Mouse (Mus musculus): ENCODE results near the gene Zfp260. TPM values are rescaled to one million over a fixed set of nuclear protein-coding genes. Genes with fewer than 3 reads are reported as not detected.

Gene Zfp260
- 19.7 and 22.8 TPM in 2 replicates for polyA plus RNA-seq (2015; fragmentation: Nextera tagmentation; extraction: Ambion mirVana)

DNA sequence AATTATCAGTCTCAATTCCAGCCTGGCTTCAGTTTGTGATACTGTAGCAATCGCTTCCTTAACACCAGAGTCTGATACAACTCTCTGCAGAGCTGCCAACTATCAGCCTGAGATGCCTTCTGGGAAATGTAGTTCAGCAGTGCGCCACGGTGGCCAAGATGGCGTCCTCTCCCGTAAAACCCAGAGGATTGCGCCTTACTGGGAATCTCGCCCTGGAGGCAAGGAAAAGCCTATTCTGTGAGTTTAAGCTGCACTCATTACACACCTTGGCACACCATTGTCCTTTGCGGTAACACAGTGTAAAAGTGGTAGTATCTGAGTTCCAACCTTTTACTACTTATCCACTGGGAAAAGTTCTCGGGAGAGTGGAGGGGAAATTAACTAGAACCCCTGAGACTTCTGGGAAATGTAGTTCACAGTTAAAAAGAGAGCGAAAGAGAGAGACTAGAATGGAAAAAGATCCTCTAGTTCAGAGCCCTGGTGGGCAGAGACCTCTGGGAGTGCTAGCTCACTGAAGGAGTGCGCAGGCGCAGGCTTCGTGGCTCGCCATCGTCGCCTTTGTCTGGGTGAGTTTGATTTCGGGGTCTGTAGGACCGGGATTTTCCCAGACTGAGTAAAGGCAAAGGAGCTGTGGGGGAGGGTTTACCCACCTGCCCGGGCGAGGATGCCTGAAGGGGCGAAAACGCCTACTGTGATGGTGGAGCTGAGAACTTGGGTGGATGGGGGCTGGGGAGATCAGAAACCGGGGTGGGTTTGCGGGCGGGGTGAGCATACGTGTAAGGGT, at the start of gene Zfp260:
TSS of gene Zfp260 (plus strand) at position 132 of the 784 bp plus-strand sequence.

GRCm38 (mm10) chr7:30050882-30051548, 43.6 kb upstream of the Zfp260 start, which contains the start of gene Zfp14:
TSS of gene Zfp14 (minus strand) at chr7:30051380.

GRCm38 (mm10) chr7:30072146-30073028, 22.2 kb upstream of the Zfp260 start, which contains the start of gene Zfp82:
TSS of gene Zfp82 (minus strand) at chr7:30072900.

DNA sequence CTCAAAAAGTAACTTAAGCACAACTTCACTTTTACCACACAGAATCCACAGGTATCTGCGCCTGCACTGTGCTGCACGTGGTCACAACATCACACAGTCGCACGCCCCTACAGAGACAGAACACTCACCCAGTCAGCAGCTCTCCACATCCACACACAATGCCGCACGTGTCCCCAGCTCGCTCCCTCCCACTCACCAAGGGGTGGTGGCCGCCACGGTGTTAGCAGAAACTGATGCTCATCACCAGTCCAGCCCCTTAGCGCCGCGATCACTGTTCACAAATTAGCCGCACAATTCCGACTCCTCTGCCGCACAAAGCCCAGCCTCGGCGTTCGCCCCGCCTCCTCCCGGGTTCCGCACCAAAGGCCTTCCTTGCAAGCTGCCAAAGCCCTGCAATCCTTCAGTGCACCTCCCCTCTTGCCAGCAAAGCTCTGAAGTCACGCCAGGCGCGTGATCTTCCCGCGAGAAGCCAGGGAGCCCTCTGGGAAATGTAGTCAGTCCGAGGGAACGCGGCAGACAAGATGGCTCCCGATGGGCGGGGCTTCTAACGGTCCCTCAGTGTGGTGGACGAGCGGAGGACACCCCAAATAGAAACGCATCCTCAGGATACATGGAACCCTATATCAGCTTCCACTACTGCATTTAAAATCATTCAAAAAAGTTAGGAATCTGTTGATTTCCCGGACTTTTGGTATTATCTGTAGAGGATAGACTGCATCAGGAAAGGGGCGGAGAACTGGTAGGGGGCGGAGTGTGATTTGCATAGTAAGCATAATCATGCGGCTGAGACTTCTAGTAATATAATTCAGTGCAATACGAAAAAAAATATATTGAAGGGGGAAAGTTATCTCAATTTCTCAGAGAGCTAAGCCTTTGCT, 4.2 kb upstream of the Zfp260 start, which contains the start of the genes Gm26920 and Zfp566:
TSS of gene Gm26920 (minus strand) at position 319 of the 878 bp plus-strand sequence.
TSS of gene Zfp566 (minus strand) at position 436 of the 878 bp plus-strand sequence.

DNA sequence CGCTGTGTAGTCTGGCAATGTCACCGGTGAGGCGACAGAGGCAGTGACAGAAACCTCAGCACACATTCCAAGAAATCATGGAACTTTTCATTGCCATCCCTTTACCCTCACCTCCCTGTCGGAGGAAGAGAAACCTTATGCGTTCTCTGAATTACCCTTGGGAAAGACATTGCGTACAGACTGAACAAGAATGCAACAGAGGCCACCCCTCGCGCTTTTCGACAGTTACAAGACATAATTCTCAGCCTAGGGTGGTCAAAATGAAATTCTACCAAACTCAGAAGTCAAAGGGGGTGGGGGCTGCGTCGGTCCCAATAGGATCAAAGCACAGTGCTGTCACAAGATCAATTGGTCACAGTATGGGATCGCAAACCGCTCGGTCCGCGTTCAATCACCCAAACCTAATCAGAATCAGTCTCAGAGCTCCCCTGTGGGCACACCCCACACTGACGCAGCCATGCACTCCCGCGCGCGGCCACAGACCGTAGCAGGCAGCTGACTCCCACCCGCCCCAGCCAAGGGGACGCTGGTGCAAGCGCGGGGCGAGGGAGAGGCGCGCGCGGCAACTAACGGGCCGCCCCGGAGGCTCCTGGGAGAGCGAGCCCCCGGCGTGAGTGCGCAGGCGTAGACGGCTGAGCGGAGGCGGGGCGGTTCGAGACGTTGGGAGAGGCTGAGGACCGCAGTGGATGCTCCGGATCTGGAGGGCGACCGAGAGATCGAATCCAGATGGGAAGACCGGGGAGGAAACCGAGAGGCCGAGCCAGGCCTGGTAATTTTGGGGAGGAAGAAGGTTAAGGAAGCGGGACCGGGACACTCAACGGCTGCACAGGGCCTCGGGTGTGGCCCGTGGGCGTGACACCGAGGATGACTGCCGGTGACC, 27.0 kb downstream of the Zfp260 start, which contains the start of gene Zfp382:
TSS of gene Zfp382 (plus strand) at position 635 of the 880 bp plus-strand sequence.

Other genes with a start within 250 kb of the Zfp260 start
- 1.3 and 1.4 TPM in 2 replicates for gene Zfp940, start 241.1 kb upstream of the Zfp260 start, polyA plus RNA-seq (2015; fragmentation: Nextera tagmentation; extraction: Ambion mirVana)
- gene Zfp420, start 234.8 kb upstream of the Zfp260 start, polyA plus RNA-seq (2015; fragmentation: Nextera tagmentation; extraction: Ambion mirVana): 1.7 and 1.9 TPM in 2 replicates
- 2.2 and 2.4 TPM in 2 replicates for gene Zfp27, start 188.2 kb upstream of the Zfp260 start, polyA plus RNA-seq (2015; fragmentation: Nextera tagmentation; extraction: Ambion mirVana)
- gene Zfp383, start 186.6 kb upstream of the Zfp260 start, polyA plus RNA-seq (2015; fragmentation: Nextera tagmentation; extraction: Ambion mirVana): 1.2 TPM in 2 replicates
- gene Zfp74, start 140.7 kb upstream of the Zfp260 start, polyA plus RNA-seq (2015; fragmentation: Nextera tagmentation; extraction: Ambion mirVana): 2.9 and 3.1 TPM in 2 replicates
- 3.4 and 3.5 TPM in 2 replicates for gene Zfp568, start 110.8 kb upstream of the Zfp260 start, polyA plus RNA-seq (2015; fragmentation: Nextera tagmentation; extraction: Ambion mirVana)
- 0.64 and 0.75 TPM in 2 replicates for gene Zfp14, start 43.4 kb upstream of the Zfp260 start, polyA plus RNA-seq (2015; fragmentation: Nextera tagmentation; extraction: Ambion mirVana)
- gene Zfp82, start 21.9 kb upstream of the Zfp260 start, polyA plus RNA-seq (2015; fragmentation: Nextera tagmentation; extraction: Ambion mirVana): 1.5 and 2.6 TPM in 2 replicates
- 0.84 TPM in 1 of 2 replicates, not detected in the other for gene Gm26920, start 4.4 kb upstream of the Zfp260 start, polyA plus RNA-seq (2015; fragmentation: Nextera tagmentation; extraction: Ambion mirVana)
- gene Zfp566, start 4.2 kb upstream of the Zfp260 start, polyA plus RNA-seq (2015; fragmentation: Nextera tagmentation; extraction: Ambion mirVana): 2.7 and 5.3 TPM in 2 replicates
- 1.9 and 2.0 TPM in 2 replicates for gene Zfp382, start 27.2 kb downstream of the Zfp260 start, polyA plus RNA-seq (2015; fragmentation: Nextera tagmentation; extraction: Ambion mirVana)
- gene Zfp146, start 75.0 kb downstream of the Zfp260 start, polyA plus RNA-seq (2015; fragmentation: Nextera tagmentation; extraction: Ambion mirVana): 6.0 and 7.1 TPM in 2 replicates
- 1.4 and 2.1 TPM in 2 replicates for gene Cox7a1, start 89.4 kb downstream of the Zfp260 start, polyA plus RNA-seq (2015; fragmentation: Nextera tagmentation; extraction: Ambion mirVana)
- 72.4 and 74.1 TPM in 2 replicates for gene Capns1, start 104.0 kb downstream of the Zfp260 start, polyA plus RNA-seq (2015; fragmentation: Nextera tagmentation; extraction: Ambion mirVana)
- 76.3 and 78.3 TPM in 2 replicates for gene Polr2i, start 137.2 kb downstream of the Zfp260 start, polyA plus RNA-seq (2015; fragmentation: Nextera tagmentation; extraction: Ambion mirVana)
- 75.0 and 79.1 TPM in 2 replicates for gene Tbcb, start 137.5 kb downstream of the Zfp260 start, polyA plus RNA-seq (2015; fragmentation: Nextera tagmentation; extraction: Ambion mirVana)
- not detected in 2 replicates for gene Ovol3, start 140.9 kb downstream of the Zfp260 start, polyA plus RNA-seq (2015; fragmentation: Nextera tagmentation; extraction: Ambion mirVana)
- 0.18 TPM in 2 replicates for gene Thap8, start 185.3 kb downstream of the Zfp260 start, polyA plus RNA-seq (2015; fragmentation: Nextera tagmentation; extraction: Ambion mirVana)
- 9.3 and 10.4 TPM in 2 replicates for gene Wdr62, start 185.6 kb downstream of the Zfp260 start, polyA plus RNA-seq (2015; fragmentation: Nextera tagmentation; extraction: Ambion mirVana)
- 4.1 and 6.3 TPM in 2 replicates for gene Clip3, start 197.0 kb downstream of the Zfp260 start, polyA plus RNA-seq (2015; fragmentation: Nextera tagmentation; extraction: Ambion mirVana)
- gene Alkbh6, start 213.9 kb downstream of the Zfp260 start, polyA plus RNA-seq (2015; fragmentation: Nextera tagmentation; extraction: Ambion mirVana): 22.7 and 26.0 TPM in 2 replicates
- gene Syne4, start 220.0 kb downstream of the Zfp260 start, polyA plus RNA-seq (2015; fragmentation: Nextera tagmentation; extraction: Ambion mirVana): 2.6 and 3.4 TPM in 2 replicates
- not detected in 2 replicates for gene E130208F15Rik, start 227.0 kb downstream of the Zfp260 start, polyA plus RNA-seq (2015; fragmentation: Nextera tagmentation; extraction: Ambion mirVana)
- gene Sdhaf1, start 229.1 kb downstream of the Zfp260 start, polyA plus RNA-seq (2015; fragmentation: Nextera tagmentation; extraction: Ambion mirVana): 10.2 and 11.3 TPM in 2 replicates

Measured in spleen, postnatal 0 days (tissue).